Mouse (Mus musculus) lung, postnatal 10 days (tissue): ENCODE measurements around the gene Hist1h2bp.
"Not testable (repeated sequence)": the region's sequence is repeated elsewhere in the genome, so short reads cannot be mapped to it uniquely, and the experiment has no call there.

ENCODE experiments used
- DNase-seq: peaks from one replicate; pipeline ENCODE4 v3.0.0; 2021

Hist1h2bp gene

GRCm38 (mm10) chr13:21783734-21784161 is 3.5 kb upstream of the Hist1h2bp start:
- peak; percentile 35 for DNase-seq

DNA sequence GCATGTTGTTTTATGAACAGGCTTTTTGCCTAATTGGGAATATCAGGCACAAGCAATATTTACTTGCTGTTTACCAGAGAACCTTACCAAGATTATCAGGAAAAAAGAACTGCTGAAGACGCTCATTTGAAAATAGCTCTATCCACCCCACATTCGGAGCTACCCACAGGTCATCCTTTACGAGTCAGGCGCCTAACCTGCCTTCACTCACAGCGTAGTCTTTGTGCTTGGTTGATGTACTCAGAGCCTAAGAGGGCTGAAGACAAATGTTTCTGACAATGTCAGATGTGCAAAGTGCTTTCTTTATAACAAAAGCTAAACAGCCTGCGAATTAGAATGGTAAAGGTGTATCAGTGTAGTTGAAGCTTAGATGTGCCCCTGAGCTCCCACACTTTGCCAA is 3.0 kb upstream of the Hist1h2bp start:
- no peak for DNase-seq

DNA sequence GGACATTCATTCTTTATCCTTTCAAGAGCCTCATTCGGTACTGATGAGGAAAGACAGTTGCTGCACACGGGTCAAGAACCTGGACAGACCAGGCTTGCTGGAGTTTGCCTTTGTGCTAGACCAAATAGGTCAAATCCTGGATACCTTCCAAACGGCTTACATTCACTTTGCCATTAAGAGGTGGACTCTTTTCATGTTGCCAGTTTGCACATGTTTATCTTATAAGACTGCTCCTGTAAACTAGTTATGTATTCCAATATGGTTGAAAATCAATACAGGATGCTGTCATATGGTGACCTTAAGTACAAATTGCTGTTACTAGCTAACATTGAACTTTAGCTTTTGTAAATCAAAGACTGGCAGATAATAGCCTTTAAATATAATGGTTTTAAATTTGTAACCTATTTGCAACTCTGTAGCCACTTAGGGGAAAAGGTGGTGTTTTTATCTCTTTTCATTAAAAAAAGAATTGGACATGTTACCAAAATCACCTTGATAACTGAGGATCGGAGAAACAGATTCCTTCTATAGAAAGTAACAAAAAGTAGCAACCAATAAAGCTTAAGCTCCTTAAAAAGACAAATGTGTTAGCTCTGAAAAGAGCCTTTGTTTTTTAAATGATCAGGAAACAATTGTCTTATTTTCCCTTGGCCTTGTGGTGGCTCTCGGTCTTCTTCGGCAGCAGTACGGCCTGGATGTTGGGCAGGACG is 917 bp upstream of the Hist1h2bp start:
- DNase-seq = no peak

GRCm38 (mm10) chr13:21787760-21788593 is 716 bp downstream of the Hist1h2bp start:
- DNase-seq = no peak

GRCm38 (mm10) chr13:21789925-21790324 is 2.7 kb downstream of the Hist1h2bp start:
- DNase-seq = no peak

DNA sequence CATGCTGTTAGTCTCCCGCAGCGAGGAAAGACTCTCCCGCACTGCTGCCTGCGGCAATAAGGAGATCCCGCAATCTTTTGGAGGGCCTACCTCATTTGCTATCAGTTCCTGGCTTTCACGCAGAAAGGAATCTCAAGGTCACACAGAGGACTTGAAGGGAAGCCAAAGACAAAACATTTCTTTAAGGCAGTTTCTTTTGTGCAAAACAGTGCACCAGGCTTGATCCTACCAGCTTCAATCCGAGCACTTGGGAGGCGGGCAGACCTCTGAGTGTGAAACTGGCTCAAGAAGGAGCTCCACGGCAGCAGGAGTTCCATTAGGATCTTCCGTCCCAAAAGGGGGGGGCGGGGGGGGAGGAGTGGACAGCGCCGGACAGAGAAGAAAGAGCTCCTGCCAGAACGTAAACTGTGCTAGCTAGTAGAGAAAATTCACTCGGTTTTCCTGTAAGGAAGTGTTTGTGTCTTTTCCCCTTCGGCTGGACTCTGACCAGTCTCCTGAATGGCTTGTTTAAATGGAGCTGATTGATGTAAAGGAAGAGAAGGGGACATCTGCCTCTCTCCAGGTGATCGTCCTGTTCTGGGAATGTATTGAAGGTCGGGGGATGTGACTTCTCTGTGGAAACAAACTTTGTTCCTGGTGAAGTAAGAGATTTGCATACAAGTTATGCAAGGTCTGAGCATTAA is 3.5 kb downstream of the Hist1h2bp start:
- no peak for DNase-seq

DNA sequence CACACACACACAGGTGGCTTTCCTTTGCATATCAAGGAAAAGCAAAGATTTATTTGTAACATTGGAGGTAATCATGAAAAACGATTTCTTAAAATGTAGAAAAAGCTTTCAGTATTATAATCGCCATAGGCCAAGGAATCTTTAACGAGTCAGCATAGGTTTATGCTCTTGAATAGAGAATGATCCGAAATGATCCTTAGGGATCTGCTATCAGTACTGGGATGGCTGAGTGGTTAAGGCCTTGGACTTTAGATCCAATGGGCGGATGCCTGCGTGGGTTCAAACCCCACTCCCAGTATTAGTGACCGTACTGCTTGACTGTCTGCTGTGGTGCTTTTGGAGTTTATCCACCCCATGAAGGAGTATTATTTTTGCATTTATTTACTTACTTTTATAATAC is 8.3 kb downstream of the Hist1h2bp start:
- DNase-seq = no peak

DNA sequence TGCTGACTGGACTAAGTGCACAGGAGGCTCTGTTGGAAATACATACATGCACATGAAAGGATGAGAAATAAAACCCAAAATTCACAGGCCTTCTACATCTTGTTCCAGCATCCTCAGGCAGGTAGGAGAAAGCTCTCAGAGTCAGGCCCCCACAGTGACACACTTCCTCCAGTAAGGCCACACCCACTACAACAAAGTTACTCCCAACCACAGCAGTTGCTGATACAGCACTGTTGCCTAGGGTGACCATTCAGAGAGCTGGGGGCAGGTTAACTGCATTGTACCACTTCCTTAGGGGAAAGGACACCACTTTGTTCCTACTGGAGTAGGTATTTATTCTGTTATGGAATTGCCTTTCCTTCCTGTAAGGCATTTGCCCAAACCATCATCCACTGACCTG is 9.9 kb downstream of the Hist1h2bp start:
- not testable (repeated sequence) for DNase-seq

GRCm38 (mm10) chr13:21803058-21803457 is 15.8 kb downstream of the Hist1h2bp start:
- DNase-seq = not testable (repeated sequence)

- not testable (repeated sequence) for DNase-seq
These were observed 22.8 kb downstream of the Hist1h2bp start, which contains the start of the genes Hist1h2bq and Hist1h2ao for GRCm38 (mm10) chr13:21810073-21810472. TSS of gene Hist1h2bq (minus strand) at chr13:21810197. TSS of gene Hist1h2ao (plus strand) at chr13:21810465.

- not testable (repeated sequence) for DNase-seq
These were observed 23.8 kb downstream of the Hist1h2bp start for GRCm38 (mm10) chr13:21811074-21811473.

GRCm38 (mm10) chr13:21811539-21811938 is 24.3 kb downstream of the Hist1h2bp start, which contains the start of gene Hist1h4m:
TSS of gene Hist1h4m (plus strand) at chr13:21811746.
- peak; percentile 32 for DNase-seq

GRCm38 (mm10) chr13:21812092-21812491 is 24.8 kb downstream of the Hist1h2bp start:
- DNase-seq = not testable (repeated sequence)

GRCm38 (mm10) chr13:21820082-21820890 is 33.0 kb downstream of the Hist1h2bp start:
- not testable (repeated sequence) for DNase-seq

DNA sequence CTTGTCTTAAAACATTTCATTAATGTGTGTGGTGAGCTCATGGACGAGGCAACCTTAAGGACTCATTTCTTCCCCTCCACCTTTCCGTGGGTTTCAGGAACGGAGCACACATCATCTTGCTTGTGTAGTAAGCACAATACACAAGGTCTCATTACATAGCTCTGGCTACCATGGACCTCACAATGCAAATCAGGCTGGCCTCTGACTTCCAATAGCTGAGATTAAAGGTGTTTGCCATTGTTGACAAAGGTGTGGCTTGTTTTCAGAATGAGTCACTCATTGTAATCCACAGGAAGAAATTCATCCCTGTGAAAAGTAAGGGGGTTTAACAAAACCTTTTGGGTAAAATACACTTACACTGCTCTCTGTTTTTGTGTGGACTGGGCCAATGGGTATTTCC is 41.2 kb downstream of the Hist1h2bp start:
- no peak for DNase-seq

GRCm38 (mm10) chr13:21830344-21830743 is 43.1 kb downstream of the Hist1h2bp start:
- DNase-seq = no peak

DNA sequence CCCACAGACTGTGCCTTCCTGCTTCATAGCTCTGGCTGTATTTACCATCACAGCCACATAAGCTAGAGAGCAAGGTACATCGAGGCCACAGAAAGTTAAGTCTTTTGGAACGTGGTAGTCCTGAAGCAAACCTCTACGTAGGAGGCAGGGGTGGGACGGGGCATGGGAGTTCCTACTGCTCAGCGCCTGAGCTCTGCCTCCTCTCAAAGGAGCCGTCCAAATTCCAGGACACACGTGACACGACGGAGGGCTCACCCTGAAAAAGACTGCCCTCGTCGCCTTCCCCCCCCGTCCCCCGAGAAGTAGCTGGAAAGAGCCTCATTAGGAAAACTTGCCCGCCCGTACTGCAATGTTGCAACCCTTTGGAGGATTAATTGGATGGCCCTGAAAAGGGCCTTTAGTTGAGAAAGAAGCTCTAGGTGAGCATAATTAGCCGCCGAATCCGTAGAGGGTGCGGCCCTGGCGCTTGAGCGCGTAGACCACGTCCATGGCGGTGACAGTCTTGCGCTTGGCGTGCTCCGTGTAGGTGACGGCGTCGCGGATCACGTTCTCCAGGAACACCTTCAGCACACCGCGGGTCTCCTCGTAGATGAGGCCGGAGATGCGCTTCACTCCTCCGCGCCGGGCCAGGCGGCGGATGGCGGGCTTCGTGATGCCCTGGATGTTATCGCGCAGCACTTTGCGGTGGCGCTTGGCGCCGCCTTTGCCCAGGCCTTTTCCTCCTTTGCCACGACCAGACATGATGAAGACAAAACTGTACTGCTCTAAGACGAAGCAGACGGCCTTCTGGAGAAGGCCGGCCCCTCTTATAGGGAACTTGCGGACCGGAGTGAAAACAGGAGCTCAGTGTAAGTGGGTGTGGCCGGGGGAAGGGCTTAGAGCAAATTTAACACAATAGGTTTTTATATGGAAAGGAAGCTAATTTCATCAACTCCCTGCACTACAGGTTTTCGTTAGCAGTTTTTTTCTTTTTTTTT is 44.4 kb downstream of the Hist1h2bp start, which contains the start of gene Hist1h4n:
Hist1h4n (minus strand) TSS at position 779 of the 977 bp plus-strand sequence.
- not testable (repeated sequence) for DNase-seq

DNA sequence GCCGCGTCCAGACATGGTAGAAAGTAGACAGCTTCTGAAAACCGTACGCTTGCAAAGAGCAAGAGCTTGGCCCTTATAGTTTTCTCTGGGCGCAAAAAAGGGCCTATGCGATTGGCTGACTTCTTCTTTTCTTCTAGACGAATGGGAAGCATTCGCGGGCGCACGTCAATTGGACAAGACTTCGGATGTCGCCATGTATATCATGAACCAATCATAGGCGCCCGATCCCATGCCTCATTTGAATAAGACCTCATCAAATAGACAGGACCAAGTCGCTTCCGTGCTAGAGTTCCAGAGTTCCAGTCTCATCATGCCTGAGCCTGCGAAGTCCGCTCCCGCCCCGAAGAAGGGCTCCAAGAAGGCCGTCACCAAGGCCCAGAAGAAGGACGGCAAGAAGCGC is 46.2 kb downstream of the Hist1h2bp start, which contains the start of the genes Hist1h2ap and Hist1h2br:
Hist1h2ap (minus strand) TSS at position 47 of the 400 bp plus-strand sequence.
Hist1h2br (plus strand) TSS at position 283 of the 400 bp plus-strand sequence.
- not testable (repeated sequence) for DNase-seq
